Mouse (Mus musculus): ENCODE data around the gene Ptprm.

The Ptprm gene

GRCm38 (mm10) chr17:67071231-67072009 lies 282.8 kb downstream of the Ptprm start:
- no peak for DNase-seq (ENCODE audit: low spot score)

DNA sequence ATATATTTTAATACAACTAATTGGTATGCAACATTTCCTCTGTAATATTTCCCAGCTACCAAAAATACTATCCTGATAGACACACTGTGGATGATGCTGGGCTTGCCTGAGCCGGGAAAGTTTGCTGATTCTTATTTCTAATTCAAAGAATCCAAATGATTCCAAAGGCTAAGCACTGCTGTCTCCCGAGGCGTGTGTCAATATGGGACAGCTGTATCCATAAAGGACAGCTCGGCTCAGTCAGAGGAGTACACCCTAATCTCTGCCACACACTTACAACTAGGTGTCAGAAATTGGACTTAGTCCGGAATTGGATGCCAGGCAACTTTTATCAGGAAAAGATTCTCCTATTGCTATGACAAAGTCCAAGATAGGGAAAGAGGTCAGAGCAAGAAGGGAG lies 290.6 kb downstream of the Ptprm start:
- no peak for DNase-seq (ENCODE audit: low spot score)

DNA sequence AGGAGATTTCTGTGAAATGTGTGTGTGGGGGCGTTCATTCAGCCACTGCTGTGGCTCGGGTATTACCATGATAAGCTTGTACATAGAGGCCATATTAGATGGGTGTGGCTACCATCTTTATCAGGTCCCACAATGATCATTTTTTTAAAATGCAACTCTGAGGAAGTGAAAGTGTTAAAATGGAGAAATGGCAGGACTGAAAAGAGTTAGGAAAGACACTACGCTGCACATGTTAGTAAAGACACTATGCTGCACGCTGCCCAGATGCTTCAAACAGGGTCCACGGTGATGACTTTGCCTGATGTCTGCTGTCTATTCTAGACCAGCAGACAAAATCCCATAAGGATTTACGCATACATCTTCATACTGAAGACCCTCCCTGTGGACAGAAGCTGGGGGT lies 298.6 kb downstream of the Ptprm start:
- no peak for DNase-seq (ENCODE audit: low spot score)

DNA sequence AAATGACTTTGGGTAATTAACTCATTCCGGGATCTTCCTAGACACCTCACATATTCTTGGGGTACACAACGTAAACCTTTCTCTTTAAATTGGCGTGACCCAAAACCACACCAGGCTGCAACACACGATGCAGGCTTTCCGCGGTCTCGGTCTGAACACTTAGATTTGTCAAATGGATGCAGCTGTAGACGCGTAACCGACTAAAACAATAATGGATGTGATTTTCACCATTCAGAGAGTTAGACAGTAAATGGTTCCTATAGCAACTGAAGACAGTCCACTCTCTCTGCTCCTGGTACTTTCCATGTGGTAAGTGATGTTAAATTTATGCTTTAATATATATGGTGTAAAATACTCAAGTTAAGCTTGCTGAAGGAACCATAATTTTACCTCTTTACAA lies 300.1 kb downstream of the Ptprm start:
- DNase-seq (ENCODE audit: low spot score) = no peak

DNA sequence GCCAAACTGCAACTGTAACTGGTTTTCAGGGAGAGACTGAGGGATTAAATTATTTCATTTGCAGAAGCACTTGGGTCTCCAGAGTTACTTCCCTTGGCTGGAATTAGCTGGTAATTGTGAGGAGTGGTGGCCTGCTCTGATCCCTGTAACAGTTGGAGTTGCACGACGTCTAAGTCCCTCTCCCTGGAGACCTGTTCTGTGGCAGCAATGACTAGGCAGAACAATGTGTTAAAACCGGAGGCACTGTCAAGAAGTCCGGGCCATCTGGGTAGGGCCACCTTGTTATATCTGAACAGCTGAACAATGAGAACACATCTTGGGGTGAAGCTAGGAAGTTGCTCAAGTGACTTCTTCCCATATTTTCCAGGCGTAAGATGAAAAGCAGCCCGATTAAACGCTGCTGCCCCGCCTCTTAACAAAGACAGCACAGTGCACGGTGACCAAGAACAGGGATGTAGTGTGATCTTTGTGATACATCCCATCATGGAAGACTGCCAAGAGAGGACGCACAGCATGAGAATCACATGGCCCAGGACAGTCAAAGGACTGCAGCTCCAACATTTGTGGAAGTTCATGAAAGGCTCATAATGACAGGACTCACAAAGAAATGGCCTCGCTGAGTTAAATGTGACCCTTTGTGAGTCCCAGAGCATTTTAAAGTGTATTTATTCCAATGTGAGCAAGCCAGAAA lies 301.5 kb downstream of the Ptprm start:
- no peak for DNase-seq (ENCODE audit: low spot score)

DNA sequence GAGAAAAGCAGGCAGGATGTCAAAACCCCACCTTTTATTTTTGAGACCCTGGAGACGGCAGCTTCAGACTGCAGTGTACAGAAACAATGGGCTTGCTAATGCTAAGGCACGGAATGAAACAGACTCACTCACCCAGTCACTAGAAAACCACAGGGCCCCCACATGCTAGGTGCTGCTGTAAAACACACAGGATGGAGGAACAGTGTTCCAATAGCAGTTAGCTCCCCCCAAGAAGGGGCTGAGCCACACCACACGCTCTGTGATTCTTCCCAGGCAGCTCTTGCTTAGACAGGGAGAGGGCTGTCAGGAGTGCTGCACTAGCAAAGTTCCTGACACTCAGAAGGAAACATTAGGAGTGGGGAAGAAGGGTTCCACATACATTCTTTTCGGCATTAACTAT lies 306.6 kb downstream of the Ptprm start:
- DNase-seq (ENCODE audit: low spot score) = no peak

GRCm38 (mm10) chr17:67038558-67038957 lies 315.7 kb downstream of the Ptprm start:
- DNase-seq (ENCODE audit: low spot score) = no peak

DNA sequence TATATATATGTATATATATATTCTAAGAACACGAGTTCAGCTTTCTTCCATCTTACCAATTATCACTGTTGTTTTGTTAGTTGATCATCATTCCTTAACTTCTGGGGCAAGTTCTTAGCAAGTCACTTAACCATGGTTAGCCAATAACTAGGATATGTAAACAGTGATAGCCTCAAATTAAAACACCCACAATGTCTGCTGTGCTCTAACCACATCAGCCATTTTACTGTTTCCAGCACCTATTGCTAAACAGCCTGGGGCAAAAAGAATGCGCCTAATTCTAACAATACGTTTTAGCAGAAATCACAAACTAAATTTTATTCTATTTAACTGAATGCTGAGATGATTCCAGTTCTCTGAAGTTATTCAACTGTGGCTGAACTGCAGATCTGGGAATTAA lies 320.7 kb downstream of the Ptprm start:
- no peak for DNase-seq (ENCODE audit: low spot score)

DNA sequence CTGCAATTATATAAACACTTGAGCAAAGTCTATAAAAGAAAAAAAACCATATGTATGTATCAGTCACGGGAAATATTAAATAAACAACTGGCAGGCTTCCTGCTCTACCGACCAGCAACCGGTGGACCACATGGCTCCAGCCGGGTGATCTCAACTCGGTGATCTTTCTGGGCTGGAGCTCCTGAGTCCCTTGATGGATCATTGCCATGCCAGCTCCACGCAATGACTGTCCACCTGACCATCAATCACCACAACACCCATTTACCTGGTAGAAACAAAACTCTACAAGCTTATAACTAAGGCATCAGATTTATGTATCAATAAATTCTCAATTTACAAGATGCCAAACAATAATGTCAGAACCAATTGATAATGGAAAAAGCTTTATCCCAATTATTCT lies 322.2 kb downstream of the Ptprm start:
- DNase-seq (ENCODE audit: low spot score) = no peak

DNA sequence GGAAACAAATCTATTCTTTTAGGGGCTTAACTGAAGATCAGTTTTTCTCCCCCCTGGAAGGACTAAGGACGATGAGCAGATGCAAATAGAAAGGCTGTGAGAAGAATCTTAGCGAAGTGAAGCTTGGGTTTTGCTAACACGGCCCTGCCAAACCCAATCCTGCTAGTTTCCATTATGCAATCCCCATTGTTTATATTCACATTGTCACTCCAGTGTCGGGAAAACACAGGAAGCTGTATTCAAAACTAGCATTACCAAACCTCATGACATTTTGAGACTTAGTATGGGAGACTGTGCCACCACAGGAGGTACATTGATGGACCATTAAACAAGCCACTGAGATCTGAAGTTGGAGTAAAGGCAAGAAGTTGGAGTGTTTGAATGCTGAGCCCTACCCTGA lies 322.9 kb downstream of the Ptprm start:
- DNase-seq (ENCODE audit: low spot score) = no peak

GRCm38 (mm10) chr17:67027274-67027673 lies 327.0 kb downstream of the Ptprm start:
- no peak for DNase-seq (ENCODE audit: low spot score)

DNA sequence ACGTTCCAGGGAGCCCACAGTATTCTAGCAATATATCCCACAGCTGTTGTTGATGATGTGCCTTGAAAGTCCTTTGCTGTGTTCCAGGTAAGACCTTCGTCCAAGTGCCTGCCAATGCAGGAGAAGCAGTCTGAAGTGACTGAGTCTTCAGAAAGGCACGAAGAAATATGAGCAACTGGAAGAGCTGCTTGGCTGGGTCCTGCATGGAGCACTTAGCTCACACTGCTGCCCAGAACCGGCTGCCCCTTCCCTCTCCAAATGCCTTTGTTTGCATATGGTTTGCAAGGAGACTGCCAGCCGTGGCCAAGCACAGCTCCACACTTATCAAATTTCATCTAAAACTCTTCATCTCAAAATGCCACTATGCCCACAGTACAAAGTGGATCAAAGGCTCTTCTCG lies 337.8 kb downstream of the Ptprm start:
- no peak for DNase-seq (ENCODE audit: low spot score)

- DNase-seq (ENCODE audit: low spot score) = no peak
Observed at GRCm38 (mm10) chr17:67013217-67013616, 341.0 kb downstream of the Ptprm start.

DNA sequence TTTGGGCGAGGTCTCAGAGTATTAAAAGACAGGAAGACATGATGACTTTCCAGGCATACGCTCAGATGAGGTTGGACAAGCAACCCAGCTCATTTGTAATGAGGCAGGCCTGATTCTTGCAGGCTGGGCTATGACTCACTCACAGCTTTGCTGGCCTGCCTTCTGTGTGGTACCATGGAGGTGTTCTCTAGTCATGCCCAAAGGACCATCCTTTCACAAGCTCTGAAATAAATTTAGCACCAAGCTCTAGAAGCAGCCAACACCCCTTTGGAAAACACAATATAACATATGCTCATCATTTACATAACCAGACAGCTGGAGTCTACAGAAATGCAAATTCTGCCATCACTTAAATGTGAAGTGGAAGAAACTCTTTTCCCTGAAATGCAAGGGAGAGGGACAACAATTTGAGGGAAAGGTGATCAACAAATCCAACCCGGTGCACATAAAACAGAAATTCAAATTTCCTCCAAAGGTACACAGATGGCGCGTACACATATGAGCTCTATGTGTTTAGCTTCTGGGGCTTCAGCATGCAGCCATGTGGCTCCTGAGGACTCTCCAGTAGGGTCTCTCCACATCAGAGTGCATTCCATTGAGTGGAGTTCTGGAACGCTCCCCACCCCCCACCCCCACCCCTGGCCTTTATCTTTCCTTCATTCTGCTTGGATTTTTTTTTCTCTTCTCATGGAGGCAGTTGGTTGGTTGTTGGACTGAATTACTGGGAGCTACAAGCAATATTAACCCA lies 342.2 kb downstream of the Ptprm start:
- no peak for DNase-seq (ENCODE audit: low spot score)

DNA sequence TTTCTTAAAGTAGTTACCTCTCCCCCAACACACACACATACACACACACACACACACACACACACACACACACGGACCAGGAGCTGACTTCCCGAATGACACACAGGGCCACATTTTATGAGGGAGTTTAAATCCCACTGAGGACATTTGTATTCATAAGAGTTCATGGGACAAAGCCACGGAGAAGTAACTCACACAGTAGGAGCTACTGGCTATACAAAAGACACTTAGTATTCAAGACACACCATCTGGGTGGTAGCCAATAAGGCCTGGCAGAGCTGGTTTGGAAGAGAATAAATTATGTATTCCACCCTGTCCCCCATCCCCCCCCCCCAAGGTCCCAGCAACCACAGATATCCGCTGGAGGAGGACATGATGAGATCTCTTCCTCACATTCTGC lies 344.1 kb downstream of the Ptprm start:
- no peak for DNase-seq (ENCODE audit: low spot score)

- no peak for DNase-seq (ENCODE audit: low spot score)
Observed at GRCm38 (mm10) chr17:67008137-67008536, 346.1 kb downstream of the Ptprm start.

GRCm38 (mm10) chr17:67006740-67007385 lies 347.4 kb downstream of the Ptprm start:
- peak; percentile 73 for DNase-seq (ENCODE audit: low spot score)

GRCm38 (mm10) chr17:66996882-66997281 lies 357.4 kb downstream of the Ptprm start:
- no peak for DNase-seq (ENCODE audit: low spot score)

DNA sequence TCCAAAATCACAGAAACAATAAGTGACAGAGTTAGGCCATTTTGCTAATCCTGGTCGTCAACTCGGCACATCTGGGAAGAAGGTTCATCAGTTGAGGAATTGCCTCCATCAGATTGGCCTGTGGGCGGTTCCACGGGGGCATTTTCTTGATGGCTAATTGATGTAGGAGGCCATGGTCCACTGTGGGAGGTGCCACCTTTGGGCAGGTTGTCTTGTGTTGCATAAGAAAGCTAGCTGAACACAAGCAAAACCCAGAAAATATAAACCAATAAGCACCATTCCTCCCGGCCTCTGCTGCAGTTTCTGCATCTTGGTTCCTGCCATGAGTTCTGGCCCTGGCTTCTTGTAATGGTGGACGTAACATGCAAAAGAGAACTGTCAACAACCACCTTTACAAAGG lies 358.2 kb downstream of the Ptprm start:
- DNase-seq (ENCODE audit: low spot score) = no peak

DNA sequence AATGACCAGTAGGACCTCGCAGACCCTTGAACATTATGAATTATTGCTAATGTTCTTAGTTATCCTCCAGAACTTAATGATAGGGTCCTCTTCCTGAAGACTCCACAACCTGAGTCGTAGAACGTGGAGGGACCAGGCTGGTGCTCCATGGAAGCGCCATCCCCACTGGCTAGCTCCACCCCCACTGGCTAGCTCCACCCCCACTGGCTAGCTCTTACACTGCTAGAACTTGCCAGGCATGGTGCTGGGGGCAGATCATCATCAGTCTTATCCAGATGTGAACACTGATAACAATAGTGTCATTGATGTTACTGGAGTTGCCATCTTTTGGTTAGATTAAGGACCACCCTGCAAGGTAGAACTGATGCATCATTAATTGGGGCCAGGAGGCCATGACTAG lies 362.4 kb downstream of the Ptprm start:
- DNase-seq (ENCODE audit: low spot score) = no peak

GRCm38 (mm10) chr17:66990761-66991160 lies 363.5 kb downstream of the Ptprm start:
- DNase-seq (ENCODE audit: low spot score) = no peak

- DNase-seq (ENCODE audit: low spot score) = no peak
Observed at GRCm38 (mm10) chr17:66988014-66988413, 366.2 kb downstream of the Ptprm start.

DNA sequence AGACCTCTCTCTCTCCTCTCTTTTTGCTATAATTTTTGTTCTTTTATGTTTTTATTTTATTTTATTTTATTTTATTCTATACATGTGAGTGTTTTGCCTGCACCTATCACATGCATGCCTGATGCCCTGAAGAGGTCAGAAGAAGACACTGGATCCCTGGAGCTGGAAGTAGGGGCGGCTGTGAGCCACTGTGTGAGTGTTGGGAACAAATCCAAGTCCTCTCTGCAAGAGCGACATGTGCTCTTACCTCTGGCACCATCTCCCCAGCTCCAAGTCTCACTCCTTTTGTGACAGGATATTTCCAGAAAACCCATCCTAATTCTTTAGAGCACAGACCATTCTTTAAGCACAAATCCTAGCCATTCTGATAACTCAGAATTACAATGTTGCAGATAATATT lies 372.6 kb downstream of the Ptprm start:
- DNase-seq (ENCODE audit: low spot score) = no peak
